Mouse (Mus musculus) liver, adult 2 months (tissue): ENCODE results near the gene Tmprss11e. TPM values are rescaled to one million over a fixed set of nuclear protein-coding genes. Genes with fewer than 3 reads are reported as not detected.

Experiments used
- DNase-seq: peaks from one replicate; pipeline ENCODE4 v3.0.0-alpha.2; 2011; ENCODE audit warnings: low read depth, low spot score; ENCODE audit errors: extremely low read depth
- H3K27ac ChIP-seq: fragments of 200-500 bp; replicated peaks from 2 replicates; pipeline ENCODE4 v1.5.1; 2012; ENCODE audit warnings: low read depth, mild to moderate bottlenecking, control low read depth, inconsistent platforms, low read length; ENCODE audit not compliant: insufficient read depth
- H3K27me3 ChIP-seq: fragments of 200-500 bp; 2 replicates; pipeline ENCODE4 v1.6.1; 2012; ENCODE audit warnings: mild to moderate bottlenecking, moderate library complexity, low read length, inconsistent platforms; ENCODE audit not compliant: control insufficient read depth, insufficient read depth
- H3K36me3 ChIP-seq: fragments of 200-500 bp; 2 replicates; pipeline ENCODE4 v1.6.1; 2012; ENCODE audit warnings: low read length, inconsistent platforms; ENCODE audit not compliant: control insufficient read depth, insufficient read depth
- H3K4me1 ChIP-seq: fragments of 200-500 bp; 2 replicates; pipeline ENCODE4 v1.6.1; 2011; ENCODE audit warnings: low read length; ENCODE audit not compliant: control insufficient read depth, insufficient read depth
- H3K4me3 ChIP-seq: fragments of 200-500 bp; 2 replicates; pipeline ENCODE4 v1.5.1; 2011; ENCODE audit warnings: low read depth, mild to moderate bottlenecking, control low read depth, low read length, moderate library complexity; ENCODE audit not compliant: insufficient read depth
- H3K79me2 ChIP-seq: fragments of 200-500 bp; 2 replicates; pipeline ENCODE4 v1.6.1; 2012; ENCODE audit warnings: inconsistent platforms, mild to moderate bottlenecking, low read length, moderate library complexity; ENCODE audit not compliant: control insufficient read depth, insufficient read depth
- H3K9ac ChIP-seq: fragments of 200-500 bp; 2 replicates; pipeline ENCODE4 v1.6.1; 2012; ENCODE audit warnings: low read depth, mild to moderate bottlenecking, control low read depth, inconsistent platforms, low read length
- CTCF ChIP-seq: fragments of 200-500 bp; IDR thresholded peaks from 2 replicates; pipeline ENCODE4 v1.5.1; 2011; ENCODE audit warnings: low read depth, low read length, control low read depth
- POLR2A ChIP-seq: fragments of 200-500 bp; IDR thresholded peaks from 2 replicates; pipeline ENCODE4 v1.6.1; 2011; ENCODE audit warnings: low read length, control low read depth; ENCODE audit not compliant: insufficient read depth; ENCODE audit errors: extremely low read depth
- WGBS: fragments of 180-500 bp; shearing (Covaris S2); methylation state at CpG from one replicate; pipeline ENCODE4 v1.1.7; 2018; 5-methylcytosine and 5-hydroxymethylcytosine counted together
- polyA plus RNA-seq: library from polyadenylated mRNA; depleted of rRNA; stranded (reverse); fragments of >200 nt; gene quantifications from 2 replicates; pipeline ENCODE4 v1.2.3, GENCODE M21; 2012
- total RNA-seq: library from RNA; depleted of rRNA; stranded (reverse); fragments of >200 nt; gene quantifications from 2 replicates; pipeline ENCODE4 v1.2.3, GENCODE M21; 2014

Gene Tmprss11e
- total and polyA plus RNA-seq, 2 experiments, result not detected

- H3K27ac ChIP-seq, result no peak overlapping the region
- WGBS, result 90% methylated on average over 5 of the region's 5 CpGs
- TF ChIP-seq CTCF (no peak), POLR2A (no peak)
- no peak overlapping the region for H3K9ac ChIP-seq
- H3K79me2 ChIP-seq, result no peaks in the 10 kb centered on the region
- H3K27me3 ChIP-seq, result no peaks in the 10 kb centered on the region
- no peaks in the 10 kb centered on the region for H3K36me3 ChIP-seq
- DNase-seq, result no peak
- H3K4me1 ChIP-seq, result no peaks in the 10 kb centered on the region; the same call in 1 of the 2 replicates
- H3K4me3 ChIP-seq, result no peak overlapping the region
Measured at GRCm38 (mm10) chr5:86741146-86741545, 4.5 kb downstream of the Tmprss11e start.

GRCm38 (mm10) chr5:86735808-86736207 lies 9.8 kb downstream of the Tmprss11e start:
- TF ChIP-seq POLR2A (no peak), CTCF (no peak)
- 19% methylated on average over 2 of the region's 2 CpGs for WGBS
- Histone ChIP-seq H3K9ac (peak overlapping the region; percentile 50), H3K79me2 (no peaks in the 10 kb centered on the region), H3K27me3 (no peaks in the 10 kb centered on the region), H3K27ac (peak overlapping the region; percentile 97), H3K4me1 (peaks cover 4% of the 10 kb centered on the region; the same call in 1 of the 2 replicates), H3K36me3 (no peaks in the 10 kb centered on the region), H3K4me3 (no peak overlapping the region)
- peak; percentile 98 for DNase-seq

GRCm38 (mm10) chr5:86730587-86730986 lies 15.0 kb downstream of the Tmprss11e start:
- H3K4me1 ChIP-seq, result peaks cover 4% of the 10 kb centered on the region; the same call in 1 of the 2 replicates
- H3K79me2 ChIP-seq, result no peaks in the 10 kb centered on the region
- TF ChIP-seq CTCF, result no peak
- TF ChIP-seq POLR2A, result no peak
- H3K27ac ChIP-seq, result no peak overlapping the region
- H3K27me3 ChIP-seq, result no peaks in the 10 kb centered on the region
- no peaks in the 10 kb centered on the region for H3K36me3 ChIP-seq
- no peak for DNase-seq
- H3K9ac ChIP-seq, result no peak overlapping the region
- no peak overlapping the region for H3K4me3 ChIP-seq
- 84% methylated on average over 4 of the region's 4 CpGs for WGBS

GRCm38 (mm10) chr5:86728574-86728973 lies 17.0 kb downstream of the Tmprss11e start:
- H3K4me3 ChIP-seq, result no peak overlapping the region
- no peak for TF ChIP-seq POLR2A
- no peak for TF ChIP-seq CTCF
- no peaks in the 10 kb centered on the region for H3K36me3 ChIP-seq
- no peaks in the 10 kb centered on the region for H3K27me3 ChIP-seq
- H3K9ac ChIP-seq, result no peak overlapping the region
- no peak overlapping the region for H3K27ac ChIP-seq
- H3K4me1 ChIP-seq, result peaks cover 6% of the 10 kb centered on the region; the same call in 1 of the 2 replicates
- 88% methylated on average over 6 of the region's 6 CpGs for WGBS
- DNase-seq, result no peak
- no peaks in the 10 kb centered on the region for H3K79me2 ChIP-seq

- no peak for DNase-seq
- TF ChIP-seq POLR2A (no peak), CTCF (no peak)
Measured at GRCm38 (mm10) chr5:86727033-86727432, 18.6 kb downstream of the Tmprss11e start.

DNA sequence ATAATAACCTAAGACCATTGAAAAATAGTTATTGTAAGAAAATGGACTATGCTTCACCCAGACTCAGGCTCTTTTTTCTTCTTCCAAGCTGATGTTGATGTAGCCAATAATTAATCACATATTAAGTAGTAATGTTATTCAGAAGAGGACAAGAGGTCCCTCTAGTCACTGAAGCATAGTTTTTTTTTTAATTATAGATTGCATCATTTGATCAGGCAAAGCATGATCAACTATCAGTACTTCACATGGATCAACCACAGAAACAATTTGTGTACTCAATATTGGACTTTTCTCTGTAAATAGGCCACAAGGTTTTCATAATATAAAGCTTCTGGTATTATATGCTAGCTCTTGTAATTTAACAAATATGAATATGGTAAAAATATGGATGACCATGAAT lies 20.6 kb downstream of the Tmprss11e start:
- Histone ChIP-seq H3K4me3 (no peak overlapping the region), H3K27me3 (no peaks in the 10 kb centered on the region), H3K79me2 (no peaks in the 10 kb centered on the region), H3K27ac (peak overlapping the region; percentile 88), H3K4me1 (peaks cover 4% of the 10 kb centered on the region; the same call in 1 of the 2 replicates), H3K9ac (no peak overlapping the region), H3K36me3 (no peaks in the 10 kb centered on the region)
- peak; percentile 95 for DNase-seq
- TF ChIP-seq CTCF (no peak), POLR2A (no peak)

More at GRCm38 (mm10) chr5:86727033-86727432, 18.6 kb downstream of the Tmprss11e start:
- no peak overlapping the region for H3K27ac ChIP-seq
- peaks cover 4% of the 10 kb centered on the region; the same call in 1 of the 2 replicates for H3K4me1 ChIP-seq
- no peaks in the 10 kb centered on the region for H3K79me2 ChIP-seq
- H3K36me3 ChIP-seq, result no peaks in the 10 kb centered on the region
- 72% methylated on average over 9 of the region's 9 CpGs for WGBS
- no peaks in the 10 kb centered on the region for H3K27me3 ChIP-seq
- H3K9ac ChIP-seq, result no peak overlapping the region
- H3K4me3 ChIP-seq, result no peak overlapping the region
